Mouse (Mus musculus) thymus, postnatal 4 days (tissue): Measurements from ENCODE around the gene Cnrip1.
"Not testable (repeated sequence)": the region's sequence is repeated elsewhere in the genome, so short reads cannot be mapped to it uniquely, and the experiment has no call there.

Source experiments
- DNase-seq: peaks from one replicate; pipeline ENCODE4 v3.0.0; 2021

Gene Cnrip1

DNA sequence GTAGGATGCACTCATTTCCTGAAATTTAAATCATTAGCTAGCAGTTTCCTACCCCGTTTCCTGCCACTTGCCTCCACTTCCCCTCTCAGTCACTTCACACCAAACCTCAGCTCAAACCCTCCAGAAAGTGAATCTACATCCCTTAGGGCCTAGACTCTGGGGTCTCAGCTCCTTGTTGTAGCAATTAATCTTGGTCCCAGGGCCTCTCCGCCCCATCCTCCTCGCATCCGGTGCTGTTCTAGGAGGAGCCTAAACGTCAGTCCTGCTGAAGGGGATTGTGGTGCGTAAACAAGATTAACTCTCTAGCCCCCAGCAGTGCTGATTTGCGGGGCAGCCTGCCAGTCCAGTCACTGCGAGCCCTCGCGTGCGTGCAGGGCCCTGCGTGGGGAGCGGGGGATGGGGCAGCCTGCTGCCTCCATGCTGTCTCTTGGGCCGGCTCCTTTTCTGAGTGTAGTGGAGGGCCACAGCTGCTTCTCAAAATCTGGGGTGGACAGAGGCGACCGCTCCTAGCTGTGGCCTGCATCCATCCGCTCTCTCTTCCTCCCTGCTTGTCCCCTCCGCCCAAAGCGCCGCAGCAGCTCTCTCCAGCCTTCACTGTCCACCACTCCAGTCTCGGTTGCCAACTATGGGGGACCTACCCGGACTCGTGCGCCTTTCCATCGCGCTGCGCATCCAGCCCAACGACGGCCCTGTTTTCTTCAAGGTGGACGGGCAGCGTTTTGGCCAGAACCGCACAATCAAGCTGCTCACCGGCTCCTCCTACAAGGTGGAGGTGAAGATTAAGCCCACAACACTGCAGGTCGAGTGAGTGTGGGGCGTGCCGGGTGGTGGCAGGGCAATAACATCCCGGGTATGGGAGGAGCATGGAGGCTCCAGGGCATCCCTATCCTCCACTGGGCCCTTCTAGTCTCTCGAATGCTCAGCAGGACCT is at the start of gene Cnrip1, which contains the start of gene Plek:
Cnrip1 (plus strand) TSS at position 42 of the 931 bp plus-strand sequence.
Plek (minus strand) TSS at position 837 of the 931 bp plus-strand sequence.
- peak; percentile 23 for DNase-seq

DNA sequence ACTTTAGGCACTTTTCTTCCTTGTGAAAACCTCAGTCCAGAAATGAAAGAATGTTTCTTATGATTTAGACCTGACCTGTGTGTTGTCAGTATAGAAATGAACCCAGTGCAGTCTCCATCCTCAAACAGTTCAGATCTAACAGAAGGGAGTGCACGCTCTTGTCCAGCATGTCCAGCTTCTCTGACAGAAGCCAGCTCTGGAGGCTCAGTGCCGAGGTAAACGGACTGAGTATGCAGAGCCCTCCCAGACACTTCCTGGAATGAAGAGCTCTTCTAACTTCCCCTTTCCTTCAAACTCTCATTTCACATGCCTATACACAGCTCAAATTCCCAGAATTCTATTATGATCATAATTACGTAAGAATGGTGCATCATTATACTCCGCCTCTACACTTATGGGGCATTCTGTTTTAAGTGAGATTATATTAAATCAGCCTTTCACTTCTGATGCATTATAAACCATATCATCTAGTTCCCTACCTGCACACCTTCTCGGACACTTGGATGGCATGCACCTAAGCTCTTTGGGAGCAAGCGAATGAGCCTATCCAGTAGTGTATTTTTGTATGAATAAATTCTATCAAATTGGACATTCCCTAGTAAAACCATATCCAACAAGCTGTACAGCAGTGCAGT is 48.5 kb upstream of the Cnrip1 start:
- DNase-seq = no peak

DNA sequence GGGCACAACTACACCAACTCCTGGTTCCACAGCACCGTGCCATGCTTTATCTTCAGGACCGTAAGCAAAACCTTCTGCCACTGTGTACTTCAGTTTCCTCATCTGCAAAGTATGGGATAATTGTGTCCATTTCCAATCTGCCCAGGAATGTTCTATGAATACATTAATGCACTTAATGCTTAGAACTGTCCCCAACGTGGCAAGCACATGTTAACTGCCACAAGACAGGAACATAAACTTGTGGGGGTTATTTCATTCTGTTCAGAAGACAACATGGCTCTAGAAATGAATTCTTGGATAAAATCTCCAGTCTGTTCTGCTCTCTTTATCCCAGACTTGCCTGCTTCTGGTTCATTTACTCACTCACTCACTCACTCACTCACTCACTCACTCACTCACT is 47.6 kb upstream of the Cnrip1 start:
- no peak for DNase-seq

DNA sequence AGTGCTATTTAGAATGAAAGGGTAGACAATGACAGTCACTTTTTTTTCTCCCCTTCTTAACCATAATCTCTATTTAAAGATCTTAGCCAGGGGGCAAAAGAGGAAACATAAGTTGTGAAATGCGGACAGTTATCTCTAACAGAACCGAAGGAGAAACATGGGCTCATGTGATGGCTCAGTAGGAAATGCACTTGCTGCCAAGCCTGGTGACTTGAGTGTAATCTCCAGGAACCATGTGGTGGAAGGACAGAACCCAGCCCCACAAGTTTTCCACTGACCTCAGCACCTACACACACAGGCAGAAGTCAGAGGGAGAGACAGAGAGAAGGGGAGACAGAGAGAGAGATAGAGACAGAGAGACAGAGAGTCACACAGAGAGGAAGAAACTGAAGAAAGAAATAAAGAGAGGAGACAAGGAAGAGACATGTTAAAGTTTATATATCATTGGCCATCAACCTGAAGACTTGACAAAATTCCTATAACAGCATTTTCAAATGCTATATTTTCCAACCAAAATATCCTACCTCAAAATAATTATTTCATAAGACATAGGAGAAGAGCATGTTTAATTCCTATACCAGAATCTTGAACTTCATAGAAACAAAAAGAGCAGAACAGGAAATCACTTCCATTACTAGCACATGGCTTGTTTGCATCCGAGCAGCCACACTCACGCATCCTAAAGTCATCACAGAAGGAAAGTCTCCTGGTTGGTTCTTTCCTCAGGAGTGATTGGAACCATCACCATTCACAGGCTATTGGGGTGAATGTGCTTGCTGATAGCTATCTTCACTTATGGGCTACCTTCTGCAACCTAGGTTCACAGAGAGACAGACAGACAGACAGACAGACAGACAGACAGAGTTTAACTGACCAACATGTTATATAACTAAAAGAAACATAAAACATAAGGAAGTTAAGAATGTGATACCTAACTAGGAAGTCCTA is 46.2 kb upstream of the Cnrip1 start:
- DNase-seq = no peak

DNA sequence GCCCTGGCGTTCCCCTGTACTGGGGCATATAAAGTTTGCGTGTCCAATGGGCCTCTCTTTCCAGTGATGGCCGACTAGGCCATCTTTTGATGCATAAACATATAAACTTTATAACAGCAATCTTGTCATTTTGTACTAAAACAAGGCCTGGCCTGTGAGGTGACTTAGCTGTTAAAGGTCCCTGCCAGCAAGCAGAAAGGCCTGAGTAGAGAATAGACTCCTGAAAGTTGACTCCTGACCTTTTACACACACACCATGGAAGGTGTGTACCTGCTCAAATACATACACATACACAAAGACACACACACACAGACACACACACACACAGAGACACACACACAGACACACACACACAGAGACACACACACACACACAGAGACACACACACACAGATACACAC is 44.9 kb upstream of the Cnrip1 start:
- DNase-seq = not testable (repeated sequence)

DNA sequence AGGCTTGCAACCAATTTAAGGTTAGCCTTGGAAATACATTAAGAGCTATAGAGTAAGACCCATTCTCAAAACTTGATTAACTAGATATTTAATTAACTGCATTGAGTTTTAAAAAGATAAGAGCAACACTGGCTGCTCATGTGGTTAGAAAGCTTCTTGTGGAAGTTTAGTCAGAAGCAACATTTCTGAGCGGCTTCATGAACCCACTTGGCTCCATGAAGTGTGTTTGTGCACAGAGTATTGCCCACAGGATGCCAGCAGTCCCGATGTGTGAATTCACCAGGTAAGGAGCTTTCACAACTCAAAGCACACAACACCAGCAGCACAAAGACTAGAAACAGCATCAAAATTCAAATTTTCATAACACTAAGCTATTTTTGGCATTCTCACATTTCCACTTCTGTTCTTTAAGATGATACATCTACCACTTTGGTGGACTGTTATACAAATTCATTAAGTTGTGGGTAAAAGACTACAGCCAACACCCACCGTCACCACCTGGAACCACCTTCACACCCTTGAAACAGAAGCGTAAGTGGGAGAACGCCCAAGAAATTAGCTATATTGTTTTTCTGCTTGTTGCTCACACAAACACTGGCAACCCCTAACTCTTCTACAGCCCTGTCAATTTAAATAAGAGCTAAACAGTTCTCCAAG is 43.7 kb upstream of the Cnrip1 start:
- no peak for DNase-seq

DNA sequence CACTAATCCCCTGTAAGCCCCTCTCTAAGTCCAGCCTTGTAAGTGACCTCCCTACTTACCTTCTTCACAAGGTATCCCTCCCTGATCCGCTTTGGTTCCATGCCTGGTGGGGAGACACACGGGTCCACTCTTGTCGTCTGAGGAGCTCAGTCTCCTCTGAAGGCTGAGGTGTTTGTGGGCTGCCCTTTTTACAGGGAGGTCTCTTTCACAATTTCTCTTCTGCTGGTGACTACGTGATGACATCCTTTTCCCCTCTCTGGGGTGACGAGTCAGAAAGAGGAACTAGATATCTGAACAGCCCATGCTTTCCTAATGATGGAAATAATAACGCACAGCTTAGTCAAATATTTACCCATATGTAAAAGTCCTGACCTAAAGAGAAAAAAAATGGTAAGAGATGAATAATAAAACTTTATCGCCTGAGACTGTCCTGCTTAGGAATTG is 42.9 kb upstream of the Cnrip1 start:
- DNase-seq = no peak

DNA sequence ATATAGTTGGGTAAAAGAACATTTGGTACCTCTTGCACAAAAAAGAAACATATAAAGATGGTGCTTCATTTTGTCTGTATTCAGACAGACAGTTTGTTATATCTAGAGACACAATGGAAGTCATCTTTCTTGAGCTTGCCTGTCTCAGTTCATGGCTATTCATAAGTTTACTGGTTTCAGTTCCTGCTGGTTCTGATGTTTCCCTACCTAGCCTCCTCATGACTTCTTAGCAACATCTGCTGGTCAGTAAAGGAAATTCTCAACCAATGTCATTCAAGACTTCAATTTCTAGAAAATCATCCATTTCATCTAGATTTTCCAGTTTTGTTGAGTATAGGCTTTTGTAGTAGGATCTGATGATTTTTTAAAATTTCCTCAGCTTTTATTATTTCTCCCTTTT is 38.4 kb upstream of the Cnrip1 start:
- DNase-seq = no peak

DNA sequence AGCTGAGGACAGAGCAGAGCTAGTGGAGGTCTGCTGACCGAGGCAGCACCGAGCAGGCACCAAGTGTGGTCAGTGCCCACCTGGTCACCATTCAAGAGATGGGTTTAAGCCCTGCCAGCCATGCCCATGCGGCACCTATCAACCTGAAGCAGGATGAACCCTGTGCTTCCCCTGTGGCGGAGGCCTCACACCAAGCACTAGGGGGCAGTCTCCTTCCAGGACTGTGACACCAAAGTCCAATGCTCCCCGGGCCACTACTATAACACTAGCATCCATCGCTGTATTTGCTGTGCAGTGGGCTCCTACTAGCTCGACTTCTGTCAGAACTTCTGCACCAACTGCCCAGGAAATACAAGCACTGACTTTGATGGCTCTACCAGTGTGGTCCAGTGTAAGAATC is 32.1 kb upstream of the Cnrip1 start:
- no peak for DNase-seq

DNA sequence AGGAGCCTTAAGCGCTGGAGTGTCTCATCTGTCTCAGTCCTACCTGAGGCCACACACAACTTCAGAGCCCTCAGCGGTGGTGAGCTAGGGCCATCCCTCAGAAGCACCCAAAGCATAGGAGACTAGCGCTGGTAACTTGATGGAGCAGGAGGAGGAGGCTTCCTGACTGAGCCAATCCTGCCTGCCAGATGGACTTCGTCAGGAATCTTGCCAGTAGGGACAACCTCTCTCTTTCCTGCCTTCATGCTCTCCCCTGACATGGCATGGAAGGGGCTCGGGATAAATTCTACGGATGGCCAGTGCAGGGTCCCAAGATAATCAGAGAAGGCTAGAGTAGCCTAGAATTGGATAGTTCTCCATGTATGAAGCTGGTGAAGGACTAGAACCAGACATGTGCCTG is 28.2 kb upstream of the Cnrip1 start:
- DNase-seq = no peak

DNA sequence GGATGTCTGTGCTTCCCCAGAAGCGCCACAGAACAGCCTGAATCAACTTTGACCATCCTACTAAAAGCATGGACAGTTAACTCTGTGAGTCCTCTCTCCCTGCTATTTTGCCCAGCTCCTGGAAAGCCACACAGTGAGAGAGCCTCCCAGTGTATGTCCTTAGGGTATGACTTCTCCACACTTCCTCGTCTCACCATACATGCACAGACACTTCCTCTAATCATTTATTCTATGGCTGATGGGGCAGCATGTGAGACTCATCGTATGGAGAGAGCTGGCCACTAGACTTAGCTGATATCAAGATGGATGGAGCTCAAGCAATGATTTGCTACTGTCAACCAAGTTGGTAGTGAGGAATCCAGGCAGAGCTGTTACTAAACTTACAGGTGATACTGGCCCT is 27.4 kb upstream of the Cnrip1 start:
- DNase-seq = no peak

DNA sequence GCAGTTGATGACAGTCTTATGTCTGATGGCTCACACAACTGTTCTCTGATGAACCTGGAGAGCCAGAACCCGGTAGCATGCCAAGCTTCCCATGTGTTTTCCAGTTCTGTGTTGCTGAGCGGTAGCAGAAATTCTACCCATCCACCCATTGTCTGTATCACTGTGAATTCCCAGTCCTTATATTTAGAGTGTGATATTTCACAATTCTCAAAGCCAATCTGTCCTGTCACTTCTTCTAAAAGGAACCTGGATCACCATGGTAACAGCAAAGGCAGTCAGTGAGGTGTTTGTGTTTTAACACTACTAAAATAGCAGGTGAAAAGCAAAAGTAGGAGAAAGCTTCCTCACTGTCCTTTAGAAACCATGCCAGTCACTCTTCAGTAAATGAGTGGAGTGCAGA is 5.6 kb upstream of the Cnrip1 start:
- no peak for DNase-seq

DNA sequence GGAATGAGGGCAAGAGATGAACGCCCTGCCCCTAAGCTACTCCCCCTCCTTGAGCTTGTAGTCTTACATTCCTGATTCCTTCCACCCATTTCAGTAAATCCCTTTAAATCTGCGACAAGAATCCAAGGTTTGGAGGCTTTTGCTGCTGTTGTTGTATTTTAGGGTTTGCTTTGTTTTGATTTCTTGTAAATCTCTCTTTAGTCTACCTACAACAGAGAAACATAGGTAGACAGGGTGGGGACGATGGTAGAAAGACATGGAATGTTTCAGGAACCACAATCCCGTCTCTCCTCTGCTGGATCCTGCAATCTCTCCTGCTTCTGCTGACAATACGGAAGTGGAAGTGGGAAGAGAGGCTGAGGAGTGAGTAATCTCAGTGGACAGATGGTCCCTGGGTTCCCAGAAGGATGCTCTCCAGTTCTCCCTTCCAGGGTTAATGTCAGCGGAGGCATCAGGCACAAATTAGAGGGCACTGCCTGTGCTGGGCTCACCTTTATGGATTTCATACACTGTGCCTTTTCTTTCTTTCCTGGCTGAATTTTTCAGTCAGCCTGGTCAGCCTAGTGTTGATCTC is 1.2 kb downstream of the Cnrip1 start:
- DNase-seq = no peak

DNA sequence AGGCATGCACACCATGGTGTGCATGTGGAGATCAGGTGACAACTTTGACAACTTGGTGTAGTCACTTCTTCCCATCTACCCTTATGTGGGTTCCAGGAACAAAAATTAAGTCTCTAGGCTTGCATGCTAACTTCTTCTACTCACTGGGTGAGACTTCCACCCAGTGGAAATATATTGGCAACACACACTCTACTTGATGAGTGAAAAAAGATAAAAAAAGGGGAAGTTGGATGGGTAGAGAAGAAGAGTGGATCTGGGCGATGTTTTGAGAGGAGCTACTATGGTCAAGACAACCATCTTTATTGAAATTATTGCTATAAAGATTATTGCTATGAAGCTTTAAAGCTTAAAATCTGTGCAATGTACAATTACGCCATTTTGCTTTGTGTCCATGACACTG is 18.0 kb downstream of the Cnrip1 start:
- not testable (repeated sequence) for DNase-seq

DNA sequence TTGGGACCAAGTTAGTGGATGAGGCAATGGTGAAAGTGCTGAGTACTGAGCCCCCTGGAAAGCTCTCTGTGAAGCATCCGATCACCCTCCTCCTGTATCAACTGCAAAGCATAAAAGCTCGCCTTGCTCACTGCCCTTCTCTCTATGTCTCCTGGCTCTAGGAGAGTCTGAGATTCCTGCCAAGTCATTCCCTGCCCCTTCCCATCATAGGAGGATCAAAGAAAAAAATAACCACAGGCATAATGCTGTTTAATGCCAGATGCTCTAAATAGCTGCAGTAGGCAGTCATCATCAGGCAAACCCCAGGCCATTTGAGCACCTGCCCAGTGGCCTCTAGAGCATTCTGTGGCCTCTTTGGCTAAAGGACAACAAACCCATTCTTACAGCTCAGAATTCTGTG is 24.3 kb downstream of the Cnrip1 start:
- no peak for DNase-seq

DNA sequence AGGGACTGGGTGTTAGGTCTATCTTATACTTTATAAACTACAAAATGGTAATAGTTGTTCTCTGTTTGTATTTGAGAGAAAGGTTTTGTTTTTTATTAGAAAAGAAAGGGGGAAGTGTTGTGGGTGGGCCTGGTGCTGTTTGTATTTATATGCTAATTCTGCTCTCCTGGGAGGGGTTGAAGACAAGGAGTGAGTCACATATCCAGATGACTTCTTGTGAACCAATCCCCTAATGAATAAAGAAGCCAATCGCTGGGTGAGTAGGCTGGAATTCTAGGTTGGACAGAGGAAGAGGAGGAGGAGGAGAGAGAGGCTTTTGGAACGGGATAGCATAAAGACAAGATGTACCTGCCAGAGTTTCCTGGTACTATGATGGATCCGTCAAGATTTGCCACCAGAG is 30.7 kb downstream of the Cnrip1 start:
- DNase-seq = no peak

DNA sequence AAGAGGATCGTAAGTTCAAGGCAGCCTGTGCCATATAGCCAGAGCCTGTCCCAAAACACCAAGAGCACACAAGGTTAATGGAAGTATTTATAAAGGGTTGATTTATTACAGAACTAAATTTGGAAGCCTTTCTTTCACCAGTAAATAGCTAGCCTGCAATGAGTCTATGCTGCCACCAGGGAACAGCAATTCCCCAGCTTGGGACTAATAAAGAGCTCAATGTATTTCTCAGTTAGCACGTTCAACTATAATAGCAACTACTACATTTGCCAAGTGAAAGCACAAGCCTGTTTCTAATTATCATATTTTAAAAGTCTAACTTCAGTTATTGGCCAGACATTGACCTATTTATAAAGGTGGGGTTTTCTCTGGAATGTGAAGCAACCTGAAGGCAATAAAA is 31.6 kb downstream of the Cnrip1 start:
- DNase-seq = peak; percentile 23

DNA sequence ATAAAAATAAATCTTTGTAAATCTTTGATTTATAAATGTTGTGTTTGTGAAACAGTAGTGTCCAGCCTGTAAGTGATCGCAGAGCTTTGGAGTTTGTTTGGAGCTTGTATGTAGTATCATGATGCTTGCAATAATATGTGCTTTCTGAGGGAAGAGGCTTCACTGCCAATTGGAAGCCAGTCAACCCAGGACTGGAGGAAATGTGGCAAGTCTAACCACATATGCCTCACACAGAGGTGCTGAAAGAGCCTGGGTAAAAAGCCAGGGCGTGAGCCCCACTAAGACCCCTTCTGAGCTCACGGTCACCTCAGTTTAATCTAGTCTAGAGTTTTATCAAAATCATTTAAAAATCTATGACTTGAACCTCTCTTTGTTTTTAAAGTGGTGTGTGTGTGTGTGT is 32.1 kb downstream of the Cnrip1 start:
- DNase-seq = no peak

DNA sequence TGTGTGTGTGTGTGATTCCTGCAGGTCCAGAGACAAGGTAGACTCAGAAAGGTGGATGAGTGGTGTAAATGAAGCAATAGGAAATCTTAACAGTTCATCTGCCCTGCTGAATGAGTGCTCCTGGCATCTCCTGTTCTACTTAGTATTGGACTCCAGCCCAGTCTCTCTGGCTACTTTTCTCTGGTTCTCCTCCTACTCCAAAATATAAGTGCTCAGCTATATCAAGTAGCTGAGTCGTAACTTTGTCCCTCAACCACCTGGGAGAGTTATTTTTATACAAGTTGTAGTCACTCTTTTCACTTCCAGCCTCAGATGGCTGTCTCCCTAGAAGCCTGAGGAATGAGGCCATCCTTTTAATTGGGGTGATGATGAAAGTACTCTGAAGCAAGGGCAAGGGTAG is 32.5 kb downstream of the Cnrip1 start:
- DNase-seq = no peak

DNA sequence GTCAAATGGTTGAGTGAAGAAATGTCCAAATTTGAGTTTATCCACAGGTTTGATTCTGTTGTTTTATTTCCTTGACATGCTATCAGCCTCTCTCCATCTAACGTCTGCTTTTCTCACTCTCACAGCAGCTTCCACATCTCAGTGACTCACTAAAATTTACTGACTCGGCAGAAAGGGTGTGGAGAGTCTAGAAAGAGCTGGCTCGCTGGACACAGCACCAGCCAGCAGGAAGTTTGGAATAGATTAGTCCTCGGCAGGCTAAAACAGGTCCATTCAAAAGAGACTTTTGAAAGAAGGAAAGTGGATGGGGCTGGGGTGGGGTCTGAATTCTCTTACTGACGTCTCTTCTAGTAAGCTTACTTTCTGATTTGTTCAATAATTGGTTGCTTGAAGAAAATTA is 34.7 kb downstream of the Cnrip1 start:
- DNase-seq = no peak

DNA sequence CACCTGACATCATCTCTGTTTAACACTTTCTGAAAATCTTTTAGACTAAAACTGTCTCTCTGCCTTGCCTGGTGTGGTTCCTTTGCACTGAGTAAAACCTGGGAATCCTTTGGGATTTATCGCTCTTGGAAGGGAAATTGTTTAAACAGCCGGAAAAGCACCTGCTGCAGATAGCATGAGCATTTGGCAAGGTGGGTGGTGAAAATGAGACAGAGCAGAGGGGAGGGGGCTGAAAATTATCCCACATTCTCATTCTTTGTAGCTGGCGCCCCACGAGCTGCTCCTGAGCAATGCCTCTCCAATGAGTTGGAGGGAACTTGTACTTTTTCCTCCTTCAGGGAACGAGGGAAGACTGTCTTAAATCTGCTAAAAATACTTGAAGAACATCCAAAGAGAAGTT is 55.5 kb downstream of the Cnrip1 start:
- no peak for DNase-seq

DNA sequence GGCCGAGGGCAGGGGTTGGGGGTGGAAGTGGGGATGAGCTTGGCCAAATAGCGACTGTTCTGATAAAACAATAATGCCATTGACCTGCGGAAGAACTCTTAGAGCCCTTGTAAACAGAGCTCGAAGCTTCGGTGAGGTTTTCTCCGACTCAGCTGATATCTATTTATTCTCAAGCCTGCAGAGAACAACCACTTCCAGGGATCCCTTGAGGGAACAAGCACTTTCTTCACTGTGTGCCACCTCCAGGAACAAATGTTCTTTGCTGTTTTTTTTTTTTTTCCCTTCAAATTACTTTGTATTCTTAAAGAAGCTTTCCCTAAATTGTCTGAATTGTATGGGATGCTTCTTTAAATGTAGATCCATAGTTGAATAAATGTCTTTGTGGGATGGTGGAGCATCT is 56.0 kb downstream of the Cnrip1 start:
- DNase-seq = no peak
